Mouse (Mus musculus): ENCODE data around the gene Elk4. TPM values are rescaled to one million over a fixed set of nuclear protein-coding genes. Genes with fewer than 3 reads are reported as not detected.

Elk4 gene
- total RNA-seq, 2 experiments from 2014 or later: 105 to 111 TPM

DNA sequence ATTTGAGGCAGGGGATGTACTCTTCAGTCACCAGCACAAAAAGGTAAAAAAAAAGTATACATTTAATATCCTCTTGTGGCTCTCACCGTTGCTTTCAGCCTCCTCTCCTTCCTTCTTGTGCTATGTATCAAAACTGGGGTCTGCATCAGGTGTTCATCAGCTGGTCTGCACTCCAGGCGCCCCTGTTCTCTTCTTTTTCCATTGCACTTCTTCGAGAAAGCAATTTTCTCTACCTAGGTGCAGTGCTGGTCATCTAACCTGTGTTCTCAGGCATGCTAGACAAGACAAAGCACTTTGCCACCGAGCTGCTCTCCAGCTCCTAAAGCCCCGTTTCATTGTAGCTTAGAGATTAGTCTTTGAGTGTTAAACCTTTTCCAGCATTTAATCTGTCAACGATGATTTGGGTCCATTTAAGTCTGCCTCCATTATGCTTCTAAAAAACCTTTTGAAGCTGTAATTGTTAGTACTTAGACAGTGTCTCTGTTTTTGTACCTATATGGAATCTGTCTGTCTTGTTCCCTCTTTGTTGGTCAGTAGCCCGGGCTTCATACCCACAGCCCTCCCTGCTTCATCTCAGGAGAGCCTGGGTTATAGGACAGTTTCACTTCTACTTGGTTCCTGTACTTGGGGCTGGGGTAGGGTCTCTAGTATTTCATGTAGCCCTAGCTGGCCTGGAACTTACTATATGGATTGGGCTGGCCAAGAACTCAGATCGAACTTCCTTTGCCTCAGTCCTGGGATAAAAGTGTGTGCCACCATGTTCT lies 1.7 kb downstream of the Elk4 start:
- intact Hi-C loops (cut with DNase I): loop anchor here (2.0 kb wide), 1 partner anchor 32 kb away; no protein-coding TSS in a partner anchor
- DNase-seq: no peak

GRCm38 (mm10) chr1:132010632-132011501 lies 3.5 kb downstream of the Elk4 start:
- intact Hi-C loops (cut with DNase I): no loop called here
- DNase-seq: no peak

DNA sequence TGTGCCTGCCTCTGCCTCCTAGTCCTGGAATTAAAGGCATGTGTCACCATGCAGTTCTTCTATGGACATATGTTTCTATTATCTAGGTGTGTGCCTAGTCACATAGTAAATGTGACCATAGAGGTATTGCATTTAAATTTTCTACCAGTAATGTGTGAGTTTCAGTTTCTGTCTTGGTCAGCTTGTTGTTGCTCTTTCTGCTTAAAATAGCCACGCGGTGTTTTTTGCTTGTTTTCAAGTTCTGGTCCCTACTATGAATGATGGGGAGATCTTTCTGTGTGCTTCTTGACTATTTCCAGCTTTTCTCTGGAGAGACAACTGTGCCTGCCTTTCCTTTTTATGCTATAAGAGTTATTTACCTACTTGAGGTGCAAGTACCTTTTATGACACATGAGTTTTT lies 4.4 kb downstream of the Elk4 start:
- intact Hi-C loops (cut with DNase I): no loop called here
- DNase-seq: no peak

DNA sequence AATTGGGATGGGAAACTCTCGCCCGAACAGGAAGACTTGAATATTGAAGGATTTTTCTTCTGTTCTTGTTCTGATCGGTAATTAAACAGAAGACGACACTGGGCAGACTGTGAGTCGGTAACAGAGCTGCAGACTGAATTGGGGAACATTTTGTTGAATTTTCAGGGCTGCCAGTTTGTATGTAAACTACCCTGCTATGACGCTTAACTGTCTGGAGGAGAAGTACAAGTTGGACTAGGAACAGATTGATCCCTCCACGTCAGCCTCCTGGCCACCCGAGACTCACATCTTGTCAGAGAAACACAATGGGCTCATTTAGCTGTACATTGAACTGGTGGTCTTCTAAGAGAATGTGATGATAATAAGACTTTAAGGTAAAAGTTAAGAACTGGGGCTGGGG lies 5.5 kb downstream of the Elk4 start:
- intact Hi-C loops (cut with DNase I): no loop called here
- no peak for DNase-seq

DNA sequence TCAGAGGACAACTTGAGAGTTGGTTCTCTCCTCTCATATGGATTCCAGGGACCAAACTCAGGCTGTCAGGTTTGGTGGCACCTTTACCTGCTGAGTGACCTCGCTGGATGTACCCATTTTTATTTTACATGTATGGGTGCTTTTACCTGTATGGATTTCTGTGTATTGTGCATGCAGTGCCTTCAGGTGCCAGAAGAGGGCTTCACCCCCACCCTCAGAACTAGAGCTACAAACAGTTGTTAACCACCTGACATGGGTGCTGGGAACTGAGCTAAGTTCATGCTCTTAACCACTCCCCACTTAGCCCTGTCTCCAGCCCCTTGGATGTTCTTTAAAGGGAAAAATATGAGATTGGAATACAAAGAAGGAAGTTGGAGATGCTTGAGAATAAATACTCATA lies 7.4 kb downstream of the Elk4 start:
- no peak for DNase-seq
- intact Hi-C loops (cut with DNase I): no loop called here

GRCm38 (mm10) chr1:132016691-132017090 lies 9.3 kb downstream of the Elk4 start:
- DNase-seq: no peak
- intact Hi-C loops (cut with DNase I): no loop called here

GRCm38 (mm10) chr1:132019876-132020275 lies 12.5 kb downstream of the Elk4 start:
- intact Hi-C loops (cut with DNase I): no loop called here
- DNase-seq: no peak

- intact Hi-C loops (cut with DNase I): no loop called here
- DNase-seq: no peak
These were observed 14.7 kb downstream of the Elk4 start for GRCm38 (mm10) chr1:132022107-132022506.

GRCm38 (mm10) chr1:132026925-132027646 lies 19.7 kb downstream of the Elk4 start:
- DNase-seq: no peak
- intact Hi-C loops (cut with DNase I): no loop called here

DNA sequence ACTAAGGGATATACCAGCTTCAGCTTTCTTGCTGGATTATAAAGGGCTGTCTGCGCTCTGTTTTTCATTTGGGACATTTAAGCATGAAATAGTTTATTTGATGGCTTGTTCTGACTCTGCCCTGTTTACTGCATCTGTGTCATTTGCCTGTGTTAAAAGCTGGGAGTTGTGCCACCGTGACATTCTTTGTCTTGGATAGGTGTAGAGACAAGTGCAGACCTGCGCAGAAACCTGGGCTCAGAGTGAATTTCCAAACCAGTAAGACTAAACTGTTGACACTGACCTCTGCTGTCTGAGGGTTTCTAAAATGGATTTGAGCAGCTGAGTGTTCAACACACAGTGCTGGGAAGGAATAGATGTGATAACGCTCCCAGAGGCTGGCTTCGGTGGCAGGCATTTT lies 20.6 kb downstream of the Elk4 start:
- DNase-seq: no peak
- intact Hi-C loops (cut with DNase I): no loop called here

DNA sequence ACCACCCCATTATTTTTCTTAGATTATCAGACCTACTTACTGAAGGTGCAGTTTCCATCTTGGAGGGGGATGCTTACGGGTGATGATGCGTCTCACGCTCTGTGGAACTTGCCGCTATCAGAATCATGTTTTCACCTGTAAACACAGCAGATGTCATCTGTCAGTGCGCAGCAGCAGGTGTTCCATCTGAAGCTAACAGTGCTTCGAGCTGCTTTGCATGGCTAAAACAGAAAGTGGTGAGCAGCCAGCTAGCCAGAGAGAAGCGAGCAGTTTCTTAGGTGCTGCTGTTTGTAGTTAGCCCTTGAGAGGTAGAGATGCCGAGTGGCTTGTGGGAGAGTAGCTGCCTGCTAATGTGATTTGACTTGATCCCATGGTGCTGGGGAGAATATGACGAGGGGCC lies 21.0 kb downstream of the Elk4 start:
- DNase-seq: no peak
- intact Hi-C loops (cut with DNase I): no loop called here

DNA sequence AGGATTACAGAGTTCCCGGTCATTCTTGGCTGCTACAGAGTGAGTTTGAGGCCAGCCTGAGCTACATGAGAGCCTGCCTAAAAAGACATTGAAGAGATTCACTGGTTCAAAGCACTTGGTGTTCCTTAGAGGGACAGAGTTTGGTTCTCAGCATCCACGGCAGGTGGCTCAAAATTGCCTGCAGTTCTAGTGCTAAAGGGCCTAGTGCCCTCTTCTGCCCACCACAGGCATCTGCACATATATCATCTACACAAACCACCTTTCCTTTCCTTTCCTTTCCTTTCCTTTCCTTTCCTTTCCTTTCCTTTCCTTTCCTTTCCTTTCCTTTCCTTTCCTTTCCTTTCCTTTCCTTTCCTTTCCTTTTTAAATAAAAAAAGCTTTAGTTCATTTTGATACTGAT lies 23.2 kb downstream of the Elk4 start:
- DNase-seq: peak in 1 of 2 experiments; percentile 23
- intact Hi-C loops (cut with DNase I): no loop called here

DNA sequence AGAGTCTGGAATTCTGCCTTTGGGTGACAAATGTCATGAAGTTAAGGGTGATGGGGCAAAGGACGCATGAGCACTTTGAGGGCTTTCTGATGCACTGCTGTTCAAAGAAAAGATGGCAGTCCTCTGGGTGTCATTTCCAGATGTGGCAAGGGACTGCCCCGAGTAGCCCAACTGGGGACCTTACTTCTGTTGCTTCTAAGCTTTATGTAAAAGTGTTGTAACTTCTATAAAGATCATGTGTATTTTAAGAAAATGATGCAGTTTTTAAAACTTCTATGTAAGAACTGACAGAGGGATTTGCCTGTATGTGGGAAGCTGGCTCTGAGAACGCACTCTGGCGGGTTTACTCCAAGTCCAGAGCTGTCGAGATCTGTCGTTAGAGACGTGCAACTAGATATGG lies 24.8 kb downstream of the Elk4 start:
- DNase-seq: no peak
- intact Hi-C loops (cut with DNase I): no loop called here

DNA sequence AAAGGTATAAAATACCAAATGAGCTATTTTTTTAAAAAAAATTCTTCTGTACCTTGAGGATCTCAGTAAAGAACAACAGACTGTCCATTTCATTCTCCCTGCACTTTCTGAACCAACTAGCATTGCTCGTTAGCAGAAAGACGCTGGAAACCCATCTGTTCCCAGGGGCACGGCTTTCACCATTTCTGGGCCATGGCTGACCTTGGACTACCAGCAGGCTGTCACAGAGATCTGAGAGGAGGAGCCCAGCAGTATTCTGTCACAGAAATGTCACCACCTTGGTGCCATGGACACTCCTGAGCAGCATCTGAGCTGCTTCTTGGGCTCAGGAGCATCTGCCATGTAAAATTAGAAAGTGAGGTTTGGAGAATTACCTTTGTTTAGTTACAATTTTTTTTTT lies 30.3 kb downstream of the Elk4 start:
- DNase-seq: no peak
- intact Hi-C loops (cut with DNase I): no loop called here

- no peak for DNase-seq
These were observed 31.3 kb downstream of the Elk4 start for GRCm38 (mm10) chr1:132038753-132039152.

DNA sequence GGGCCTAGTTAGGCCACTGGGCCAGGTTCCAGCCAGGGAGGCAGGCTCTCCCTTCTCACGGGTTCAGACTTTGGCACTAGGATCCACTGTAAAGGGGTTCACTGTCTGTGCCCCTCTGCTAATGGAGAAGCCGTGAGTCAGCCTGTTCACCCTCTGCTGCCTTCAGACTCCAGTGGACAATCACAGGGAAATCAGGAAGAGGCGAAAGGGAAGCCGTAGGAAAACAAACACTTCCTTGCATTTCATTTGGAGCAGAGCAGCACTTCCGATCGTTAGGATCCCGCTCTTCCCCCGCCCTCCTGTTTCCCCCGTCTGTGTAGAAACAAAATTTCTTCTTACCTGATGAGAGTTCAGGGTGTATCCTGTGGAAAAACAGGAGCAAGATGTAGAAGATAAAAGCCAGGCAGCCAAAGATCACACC lies 32.8 kb downstream of the Elk4 start:
- peak; percentile 28 to 33 for DNase-seq
- intact Hi-C loops (cut with DNase I): loop anchor here (2.0 kb wide), 1 partner anchor 31 kb away; no protein-coding TSS in a partner anchor

More at GRCm38 (mm10) chr1:132038753-132039152, 31.3 kb downstream of the Elk4 start:
- intact Hi-C loops (cut with DNase I): no loop called here

- intact Hi-C loops (cut with DNase I): no loop called here
- DNase-seq: no peak
These were observed 36.4 kb downstream of the Elk4 start for GRCm38 (mm10) chr1:132043759-132044158.

GRCm38 (mm10) chr1:132046143-132046735 lies 38.8 kb downstream of the Elk4 start:
- intact Hi-C loops (cut with DNase I): loop anchor here (1.0 to 5.0 kb wide), 4 partner anchors 51 to 109 kb away; no protein-coding TSS in a partner anchor
- peak; percentile 73 to 81 for DNase-seq

DNA sequence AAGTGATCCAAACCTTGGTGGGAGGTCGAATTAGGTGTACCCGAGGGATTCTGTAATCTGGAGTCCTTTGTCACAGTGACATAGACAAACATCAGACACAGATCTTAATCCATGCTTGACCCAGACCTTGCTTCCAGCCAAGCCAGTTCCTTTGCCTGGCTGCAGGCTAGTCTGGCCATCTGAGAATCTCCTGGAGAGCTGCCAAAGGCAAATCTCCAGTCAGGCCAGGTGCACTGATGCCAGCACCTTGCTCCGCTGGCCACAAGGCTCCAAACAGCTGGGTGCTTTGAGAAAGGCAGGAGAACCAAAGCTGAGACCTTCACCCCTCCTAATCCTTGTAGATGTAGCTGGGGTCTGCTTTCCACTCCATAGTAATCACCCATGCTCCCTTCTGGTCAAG lies 44.3 kb downstream of the Elk4 start:
- intact Hi-C loops (cut with DNase I): no loop called here
- no peak for DNase-seq

DNA sequence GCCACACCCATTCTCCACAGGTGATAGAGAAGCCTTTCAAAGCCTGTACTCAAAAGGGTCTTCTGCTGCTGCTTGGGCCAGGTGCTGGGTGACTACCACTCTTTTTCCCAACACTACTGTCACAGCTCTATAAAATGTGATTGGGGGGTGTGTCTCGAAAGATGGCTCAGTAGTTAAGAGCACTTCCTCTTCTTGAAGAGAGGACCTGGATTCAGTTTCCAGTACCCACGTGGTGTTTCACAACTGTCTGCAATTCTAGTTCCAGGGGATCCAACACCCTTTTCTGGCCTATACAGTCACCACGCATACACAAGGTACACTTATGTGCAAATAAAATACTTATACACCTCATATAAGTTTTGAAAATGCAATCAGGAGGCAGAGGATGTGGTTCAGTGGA lies 47.0 kb downstream of the Elk4 start:
- no peak for DNase-seq
- intact Hi-C loops (cut with DNase I): no loop called here

Data from heart, postnatal 14 days (tissue).